Mouse (Mus musculus) layer of hippocampus, adult 9-11 months (tissue): Measurements from ENCODE around the gene Sema3c.

Source experiments
- DNase-seq: peaks from one replicate; pipeline ENCODE4 v3.0.0; 2022

Sema3c gene

DNA sequence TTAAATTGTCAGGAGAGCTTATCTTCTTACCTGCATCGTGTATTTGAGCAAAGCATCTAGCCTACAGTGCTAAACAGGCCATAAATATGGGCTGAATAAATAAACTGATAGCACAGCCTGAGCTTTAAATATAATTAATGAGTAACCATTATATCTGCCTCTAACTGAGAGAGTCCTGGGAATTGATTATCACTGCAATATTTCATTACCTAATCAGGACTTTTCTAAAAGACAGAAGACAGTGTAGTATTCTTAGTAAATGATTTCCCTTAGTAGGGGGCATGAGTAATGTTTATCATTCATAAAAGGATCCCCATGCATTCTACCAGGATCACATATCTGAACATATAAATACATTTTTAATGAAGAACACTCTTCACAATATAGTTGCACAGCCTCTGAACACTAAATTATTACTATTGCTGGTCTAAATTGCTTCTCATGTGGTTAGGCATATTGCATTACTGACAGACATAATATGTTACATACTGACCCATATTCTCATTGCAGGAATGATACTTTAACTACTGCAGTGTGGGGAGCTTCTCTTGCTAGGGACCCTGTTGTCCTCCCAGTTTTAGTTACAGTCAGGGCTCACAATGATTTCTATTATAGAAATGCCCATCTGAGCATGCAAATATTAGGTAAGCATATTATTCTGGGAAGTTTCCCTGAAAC is 74.9 kb downstream of the Sema3c start:
- DNase-seq: no peak

DNA sequence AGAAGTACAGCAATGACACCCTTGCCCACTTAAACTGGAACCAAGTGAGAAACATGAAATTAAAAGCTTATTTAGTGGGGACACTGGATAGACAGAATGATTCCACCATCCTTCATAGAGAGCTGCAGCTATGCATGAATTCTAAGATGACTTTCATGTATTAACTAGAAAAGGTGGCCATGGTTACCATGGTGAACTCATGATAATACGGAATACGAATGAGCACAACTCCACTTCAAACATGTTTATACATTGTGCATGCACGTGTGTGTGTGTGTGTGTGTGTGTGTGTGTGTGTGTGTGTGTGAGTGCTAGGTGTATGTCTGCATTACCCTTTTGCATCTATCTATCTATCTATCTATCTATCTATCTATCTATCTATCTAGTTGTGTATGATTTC is 87.1 kb downstream of the Sema3c start:
- DNase-seq: no peak

DNA sequence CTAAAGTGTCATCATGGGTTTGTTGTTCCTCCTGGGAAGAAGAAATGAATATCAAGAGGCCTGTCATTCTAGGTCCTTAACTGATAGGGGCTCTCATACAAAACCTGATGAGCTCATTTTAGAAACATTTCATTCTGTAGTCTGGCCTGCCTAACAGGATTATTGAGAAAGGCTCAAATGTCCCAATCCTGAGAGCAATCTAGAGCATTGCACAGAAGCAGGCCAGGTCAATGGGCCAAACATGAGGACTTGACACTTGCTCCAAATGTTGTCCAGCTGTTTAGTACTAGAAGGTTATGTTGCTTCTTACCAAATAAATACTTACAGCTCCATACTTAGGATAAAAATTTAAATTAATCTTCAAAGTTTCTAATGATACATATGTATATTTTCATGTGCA is 97.3 kb downstream of the Sema3c start:
- no peak for DNase-seq

DNA sequence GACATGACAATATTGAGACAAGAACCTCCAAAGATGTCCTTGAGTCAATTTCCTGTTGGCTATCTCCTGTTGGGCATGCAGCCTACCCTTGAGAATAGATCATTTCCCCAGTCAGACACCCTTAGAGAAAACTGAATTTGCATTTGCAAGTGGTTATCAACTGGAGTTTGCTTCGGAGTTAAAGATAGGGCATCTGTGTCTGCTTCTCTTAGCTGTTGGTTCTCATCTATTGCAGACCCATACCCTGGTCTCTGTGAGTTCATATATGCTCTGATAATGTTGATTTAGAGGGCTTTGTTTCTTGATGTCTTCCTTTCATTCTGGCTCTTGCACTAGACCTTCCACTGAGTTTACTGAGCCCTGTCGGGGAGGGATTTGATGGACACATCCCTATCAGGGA is 106.8 kb downstream of the Sema3c start:
- no peak for DNase-seq

DNA sequence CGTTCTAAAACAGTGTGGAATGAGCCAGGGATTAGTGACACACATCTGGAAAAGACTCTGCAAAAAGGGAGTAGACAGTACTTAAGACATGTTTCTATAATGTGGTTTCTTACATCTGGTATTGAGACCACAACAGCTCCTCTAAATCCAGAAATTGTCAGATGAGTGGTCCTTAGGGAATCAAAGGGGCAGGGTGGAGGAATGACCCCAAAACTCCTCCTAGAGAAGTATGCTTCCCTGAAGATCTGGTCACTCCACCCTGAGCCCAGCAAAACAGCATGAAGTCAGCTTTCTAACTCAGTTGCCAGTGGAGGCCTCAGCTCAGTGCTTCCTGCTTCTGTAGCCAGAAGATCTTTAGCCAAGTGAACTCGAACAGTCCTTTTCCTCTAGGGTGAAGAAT is 115.0 kb downstream of the Sema3c start:
- no peak for DNase-seq

DNA sequence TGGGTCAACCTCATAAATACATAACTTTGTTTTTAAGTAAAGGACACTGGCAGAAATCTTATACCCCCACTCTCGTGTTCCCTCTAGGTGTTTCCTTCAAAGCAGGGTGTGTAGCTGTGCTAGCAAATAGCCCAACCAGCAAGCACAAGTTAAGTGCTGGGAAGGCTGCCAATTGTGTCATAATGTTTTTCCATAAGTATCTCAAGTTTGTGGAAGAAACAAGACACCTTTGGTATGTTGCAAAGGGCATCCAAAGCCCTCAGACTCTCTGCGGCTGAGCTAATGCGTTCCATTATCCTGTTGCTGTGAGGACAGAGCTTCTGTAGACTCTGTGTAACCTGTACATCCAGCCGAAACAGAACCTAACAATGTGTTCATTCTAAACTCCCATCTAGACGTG is 115.5 kb downstream of the Sema3c start:
- DNase-seq: no peak

DNA sequence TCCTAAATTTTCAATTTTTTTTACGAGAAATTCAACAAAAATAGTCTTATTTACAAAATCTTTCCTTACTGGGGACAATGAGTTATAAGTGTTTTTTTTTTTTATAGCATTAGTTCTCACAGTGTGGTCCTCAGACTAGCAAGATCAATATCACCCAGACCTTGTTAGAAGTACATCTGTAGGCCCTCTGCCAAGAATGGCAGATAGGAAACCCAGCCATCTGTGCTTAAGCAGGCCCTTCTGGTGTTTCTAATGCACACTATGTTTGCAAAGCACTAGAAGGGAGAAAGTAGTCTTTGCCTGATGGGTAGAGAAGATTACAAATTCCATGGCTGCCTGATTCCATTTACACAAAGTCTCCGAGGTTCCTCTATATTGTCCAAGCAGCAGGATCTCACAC is 121.3 kb downstream of the Sema3c start:
- peak; percentile 25 for DNase-seq

DNA sequence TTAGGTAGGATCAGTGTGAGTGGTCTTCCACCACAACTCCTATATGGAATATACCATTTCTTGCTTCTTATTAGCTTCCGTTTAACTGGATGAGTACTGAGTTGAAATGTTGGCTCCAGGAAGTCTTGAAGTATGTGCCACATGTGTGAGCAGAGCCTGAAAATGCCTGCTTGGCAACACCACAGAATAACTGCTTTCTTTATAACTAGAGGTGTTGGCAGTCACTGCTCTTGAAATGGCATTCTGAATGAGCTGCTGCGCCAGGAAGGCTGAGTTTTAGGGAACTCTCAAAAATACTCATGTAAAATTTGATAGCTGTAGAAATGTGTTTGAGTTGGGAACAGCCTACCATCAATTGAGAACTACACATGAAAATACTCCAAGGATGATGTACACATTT is 124.8 kb downstream of the Sema3c start:
- no peak for DNase-seq

DNA sequence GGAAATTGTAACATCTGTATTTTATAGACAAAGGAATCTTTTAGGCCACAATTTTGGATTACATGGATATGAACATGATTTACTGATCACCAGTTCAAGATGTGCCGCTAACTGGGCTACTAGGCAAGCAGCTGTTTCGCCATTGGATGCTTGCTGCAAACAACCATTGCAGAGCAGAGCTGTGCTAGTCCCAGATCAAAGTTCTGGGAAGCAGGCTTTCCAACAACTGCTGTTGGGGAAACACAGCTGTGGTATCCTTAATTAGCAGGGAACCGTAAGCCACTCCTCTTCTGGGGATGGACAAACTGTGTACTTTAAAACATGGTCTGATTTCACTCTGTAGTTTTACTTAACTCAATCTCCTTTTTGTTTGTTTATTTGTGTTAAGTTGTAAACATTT is 130.1 kb downstream of the Sema3c start:
- no peak for DNase-seq

DNA sequence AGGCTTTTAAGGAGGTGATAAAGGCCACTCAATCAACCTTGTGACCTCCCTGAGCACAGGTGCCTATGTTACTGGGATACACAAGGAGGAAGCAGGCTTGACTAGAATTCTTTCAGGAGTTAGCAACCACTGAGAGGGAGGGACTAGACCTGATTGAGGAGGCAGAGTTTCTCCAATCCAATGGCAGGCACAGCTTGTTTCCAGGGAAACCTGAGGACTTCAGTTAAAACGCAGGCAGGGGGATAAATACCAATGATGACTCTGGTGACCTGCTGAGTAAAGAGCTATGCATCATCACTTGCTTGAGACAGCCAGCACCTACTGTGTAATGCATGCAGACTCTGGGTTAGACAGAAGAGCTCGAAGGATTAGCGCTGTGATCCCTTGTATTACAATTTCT is 133.0 kb downstream of the Sema3c start:
- DNase-seq: no peak

DNA sequence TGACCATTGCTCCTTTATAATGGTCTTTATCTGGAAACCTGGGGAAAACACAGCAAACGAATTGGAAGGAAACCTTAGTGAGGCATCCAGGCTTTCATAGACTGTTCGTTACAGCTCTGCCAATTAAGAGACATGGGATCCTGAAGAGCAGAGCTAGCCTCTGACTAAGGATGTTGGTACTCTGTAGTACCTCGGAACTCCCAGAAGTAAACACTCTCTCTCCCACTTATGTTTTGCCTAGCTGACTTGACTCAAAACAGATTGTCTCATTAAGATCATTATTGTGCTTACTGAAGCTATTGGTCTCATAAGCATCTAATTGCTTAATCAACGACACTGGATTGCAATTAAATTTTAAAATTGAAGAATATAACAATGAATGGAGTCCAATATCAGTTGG is 138.3 kb downstream of the Sema3c start:
- no peak for DNase-seq

DNA sequence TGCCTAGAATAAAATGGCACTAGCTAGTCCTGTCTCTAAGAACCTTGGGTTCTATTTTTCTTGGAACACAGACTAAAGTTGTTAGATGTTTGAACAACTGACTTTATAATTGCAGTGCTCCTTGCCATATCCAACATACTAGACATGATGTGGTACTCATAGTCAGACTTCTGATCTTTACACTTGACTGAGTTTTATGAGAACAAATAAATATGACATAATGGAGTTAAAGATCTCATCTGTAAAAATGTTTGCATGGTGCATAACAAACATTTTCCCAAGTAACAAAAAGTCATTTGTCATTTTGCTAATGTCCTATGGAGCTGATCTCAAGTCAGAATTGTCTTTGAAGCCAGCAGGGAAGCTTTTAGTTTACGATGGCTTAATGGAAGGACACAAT is 141.1 kb downstream of the Sema3c start:
- DNase-seq: no peak

DNA sequence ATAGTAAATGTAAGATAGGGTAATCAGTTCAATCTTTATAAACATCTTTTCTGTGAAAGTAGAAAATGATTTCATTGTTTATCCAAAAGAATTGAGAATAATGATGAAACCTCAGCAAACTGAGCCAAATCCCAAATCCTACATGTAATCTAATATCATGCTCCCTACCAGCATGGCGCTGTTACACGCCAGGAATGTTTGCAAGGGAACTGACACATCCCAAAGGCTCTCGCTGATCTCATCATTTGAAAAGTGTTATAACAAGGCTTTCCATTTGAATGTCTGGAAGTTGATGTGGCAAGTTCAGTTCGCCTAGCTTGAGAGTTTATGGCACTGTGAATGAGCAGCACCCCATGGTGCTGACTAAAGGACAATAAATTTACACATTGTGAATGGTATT is 145.9 kb downstream of the Sema3c start:
- DNase-seq: no peak

DNA sequence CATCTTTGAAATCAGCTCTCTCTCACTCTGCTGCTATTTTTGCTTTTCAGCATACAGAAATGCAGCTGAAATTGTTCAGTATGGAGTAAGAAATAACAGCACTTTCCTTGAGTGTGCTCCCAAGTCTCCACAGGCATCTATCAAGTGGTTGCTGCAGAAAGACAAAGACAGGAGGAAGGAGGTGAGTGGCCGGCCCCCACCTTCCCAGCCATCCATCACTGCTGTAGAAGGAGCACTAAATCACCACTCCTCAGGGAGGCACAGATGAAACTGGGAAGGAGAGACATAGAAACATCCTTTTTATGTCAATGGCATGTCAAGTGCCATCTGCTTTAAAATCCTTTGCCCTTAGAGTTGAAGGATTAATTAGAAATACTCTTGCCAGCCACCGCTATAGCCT is 149.9 kb downstream of the Sema3c start:
- DNase-seq: no peak

DNA sequence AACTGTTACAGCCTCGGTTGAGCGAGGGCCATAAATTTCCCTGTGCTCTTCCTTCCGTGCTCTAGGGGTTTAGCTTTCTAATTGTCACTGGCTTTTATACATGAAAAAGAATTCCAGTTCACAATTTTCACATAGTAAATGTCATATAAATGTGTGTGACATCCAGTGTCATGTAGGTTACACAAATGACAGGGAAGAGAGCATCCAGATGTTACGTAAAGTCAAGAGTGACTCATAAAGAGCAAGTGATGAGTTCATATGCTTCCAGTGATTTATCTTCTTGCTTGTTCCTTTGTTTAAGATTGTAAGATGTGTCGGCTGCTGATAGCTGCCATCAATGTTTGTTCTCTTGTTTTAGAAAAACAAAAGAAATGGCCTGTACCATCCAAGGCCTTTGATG is 154.0 kb downstream of the Sema3c start:
- no peak for DNase-seq

DNA sequence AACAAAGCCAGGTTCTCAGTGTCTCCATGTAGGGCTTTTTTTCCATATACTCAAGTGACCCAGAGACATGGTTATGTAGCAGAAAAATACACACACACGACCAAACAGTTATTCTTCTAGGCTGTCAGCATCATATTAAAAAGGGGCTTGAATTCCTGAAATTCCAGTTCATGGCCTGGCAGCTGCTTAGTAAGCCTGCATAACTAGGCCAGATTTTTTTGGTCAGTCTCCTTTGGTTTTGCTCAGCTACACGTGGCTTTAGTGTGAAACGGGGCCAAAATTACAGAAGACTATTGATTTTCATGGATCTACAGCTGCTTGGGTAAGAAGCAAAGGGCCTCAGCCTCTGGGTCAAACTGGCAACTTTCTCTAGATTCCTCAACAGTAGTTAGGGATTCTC is 165.7 kb downstream of the Sema3c start:
- DNase-seq: no peak

DNA sequence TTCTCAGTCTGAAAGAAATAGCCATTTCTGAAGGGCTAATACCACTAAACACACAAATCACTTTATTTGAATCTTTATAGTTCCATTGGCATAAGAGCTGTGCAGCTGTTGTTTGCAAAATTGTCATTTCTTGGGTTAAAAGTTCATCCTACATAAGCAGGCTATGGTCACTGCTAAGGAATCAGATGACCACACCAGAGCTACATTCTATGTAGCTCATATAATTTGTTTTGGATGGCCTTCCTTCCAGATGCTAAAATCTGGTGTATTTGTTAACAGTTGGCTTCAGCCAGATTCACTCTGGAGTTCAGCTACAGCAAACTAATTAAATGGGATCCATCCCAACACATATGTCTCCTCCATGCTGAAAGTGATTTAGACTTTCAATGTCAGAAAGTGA is 172.4 kb downstream of the Sema3c start:
- no peak for DNase-seq

DNA sequence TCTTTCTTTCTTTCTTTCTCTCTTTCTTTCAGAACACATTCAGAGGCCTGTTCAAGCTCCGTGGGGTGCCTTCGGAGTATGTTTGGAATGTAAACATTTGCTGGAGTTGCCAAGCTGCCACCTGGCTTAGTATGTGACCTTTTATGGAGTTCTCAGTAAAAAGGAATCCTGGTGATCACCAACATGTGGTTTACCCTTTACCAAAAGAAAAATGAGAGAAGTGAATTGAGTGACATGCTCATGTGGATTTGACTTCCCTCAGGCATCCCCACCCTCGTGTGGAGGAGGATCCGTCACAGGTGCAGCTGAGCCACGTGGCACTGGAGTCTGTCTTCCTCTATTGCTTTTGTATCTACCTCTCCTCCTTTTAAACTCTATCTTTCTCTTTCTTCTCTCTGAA is 173.1 kb downstream of the Sema3c start:
- DNase-seq: no peak

DNA sequence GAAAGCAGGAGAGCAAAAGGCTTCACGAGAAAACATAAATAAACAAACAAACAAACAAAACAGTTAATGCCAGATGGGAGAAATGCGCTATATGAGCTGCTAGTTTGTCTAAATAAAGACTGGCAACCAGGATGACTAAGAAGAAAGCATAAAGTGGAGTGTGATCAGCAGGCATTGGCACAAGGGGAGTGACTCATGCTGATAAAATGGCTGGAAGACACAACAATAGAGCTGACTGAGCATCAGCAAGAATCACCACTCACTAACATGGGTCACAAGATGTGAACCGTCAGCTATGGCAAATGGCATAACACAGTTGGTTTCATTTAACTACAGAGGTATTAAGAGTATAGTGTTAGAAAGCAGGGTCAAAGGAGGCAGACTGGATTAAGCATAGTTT is 174.2 kb downstream of the Sema3c start:
- no peak for DNase-seq

DNA sequence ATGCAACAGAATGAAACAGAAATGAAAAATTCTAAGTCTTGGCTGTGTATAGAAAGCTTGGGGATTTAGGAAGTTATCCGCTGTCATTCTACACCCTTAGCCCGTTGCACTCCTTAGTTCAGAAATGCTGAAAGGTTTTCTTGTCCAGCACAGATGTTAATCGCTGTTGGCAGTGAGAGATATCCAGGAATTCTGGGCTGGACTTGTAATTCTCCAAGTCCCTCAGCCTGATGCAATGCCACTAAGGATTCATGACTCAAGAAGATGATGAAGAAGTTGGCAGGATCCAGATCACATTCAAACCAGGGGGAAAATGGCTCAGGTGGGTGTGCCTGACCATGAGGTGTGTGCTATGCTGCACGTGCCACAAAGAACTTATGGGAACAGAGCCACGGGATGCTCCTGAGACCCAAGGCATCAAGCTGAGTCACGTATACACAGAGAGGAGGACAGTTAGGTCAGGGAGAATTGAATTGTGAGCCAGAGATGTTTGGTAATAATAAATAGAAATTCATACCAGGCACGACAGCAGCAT is 179.5 kb downstream of the Sema3c start:
- DNase-seq: no peak

DNA sequence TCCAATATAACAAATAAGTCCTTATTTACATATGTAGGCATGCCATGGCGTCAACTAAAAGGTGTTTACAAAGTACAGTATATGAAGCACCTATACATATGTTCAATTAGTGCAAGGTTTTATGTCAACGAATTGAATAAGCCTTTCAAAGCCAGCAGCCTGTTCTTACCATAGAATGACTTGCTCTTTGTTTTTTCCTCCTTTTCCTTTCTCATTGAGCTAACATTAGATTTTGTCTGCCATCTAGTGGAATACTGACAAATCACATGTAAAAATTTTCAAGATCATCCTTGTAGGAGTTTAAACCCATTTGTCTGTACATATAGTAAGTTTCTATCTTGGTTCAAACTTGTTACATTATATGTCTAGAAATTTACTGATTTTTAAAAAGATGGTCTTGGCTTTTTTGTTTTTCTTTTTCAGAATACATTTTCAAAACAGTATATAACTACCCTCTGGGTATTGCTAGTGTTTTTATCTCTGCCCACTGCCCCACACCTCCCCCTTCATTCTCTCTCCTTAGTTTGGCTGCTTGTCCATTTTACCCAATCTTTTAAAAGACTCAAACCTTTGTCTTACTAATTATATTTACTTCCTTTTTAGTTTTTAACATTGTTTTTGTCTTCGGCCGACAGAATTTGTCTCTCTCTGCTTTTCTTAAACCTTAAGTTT is 192.1 kb downstream of the Sema3c start:
- DNase-seq: no peak

DNA sequence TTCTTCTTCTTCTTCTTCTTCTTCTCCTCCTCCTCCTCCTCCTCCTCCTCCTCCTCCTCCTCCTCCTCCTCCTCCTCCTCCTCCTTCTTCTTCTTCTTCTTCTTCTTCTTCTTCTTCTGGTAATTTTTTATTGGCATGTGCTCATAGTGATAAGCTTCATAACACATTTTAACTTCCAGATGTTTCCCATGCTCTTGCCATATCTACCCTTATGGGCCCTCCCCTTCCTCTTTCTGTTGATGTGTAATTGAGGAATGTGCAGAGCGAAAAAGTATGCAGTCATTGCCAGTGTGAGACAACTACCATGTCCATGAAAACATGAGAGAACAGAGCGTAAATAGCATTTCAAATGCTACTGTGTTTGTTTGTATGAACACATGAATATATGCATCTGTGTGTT is 196.2 kb downstream of the Sema3c start:
- no peak for DNase-seq

DNA sequence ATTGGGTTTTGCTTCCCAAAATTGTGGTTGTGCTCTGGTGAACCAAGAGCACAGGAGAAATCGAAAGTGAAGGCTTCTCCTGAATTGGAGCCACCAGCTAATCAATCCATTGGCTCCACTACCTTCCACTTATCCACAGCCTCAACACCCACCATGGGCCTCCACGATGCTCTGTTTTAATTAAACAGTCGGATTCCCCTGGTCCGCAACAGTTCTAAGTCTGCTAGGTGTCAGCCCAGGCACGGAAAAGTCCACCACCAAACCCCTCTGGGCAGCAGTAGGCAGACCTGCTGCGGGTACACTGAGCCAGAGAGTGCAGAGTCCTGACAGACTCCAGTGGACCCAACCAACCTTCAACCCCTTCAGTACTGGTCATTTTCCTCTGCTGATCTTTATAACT is 202.5 kb downstream of the Sema3c start:
- no peak for DNase-seq
